Mouse (Mus musculus) hindbrain, embryonic 11.5 days (tissue): ENCODE measurements at regions not wholly inside any gene's neighbourhood (a gene's known extent, or its start where the extent isn't known, plus 50 kb on each side); places are given as distances from the start of the nearest gene placed in this dataset.

Source experiments
- ATAC-seq: fragments of 200-750 bp; cut with Nextera tagmentation; 2 replicates; pipeline ENCODE4 v1.8.0; 2017; ENCODE audit warnings: mild to moderate bottlenecking, moderate TSS enrichment, moderate library complexity; ENCODE audit not compliant: low FRiP score
- DNase-seq: peaks from one replicate; pipeline ENCODE4 v3.0.0-alpha.2; 2015; ENCODE audit warnings: low spot score
- H3K27ac ChIP-seq: fragments of 300-500 bp; sonication (generic); 2 replicates; pipeline ENCODE4 v1.5.1; 2014; ENCODE audit warnings: mild to moderate bottlenecking, low read depth, low read length
- H3K27me3 ChIP-seq: fragments of 300-500 bp; sonication (generic); 2 replicates; pipeline ENCODE4 v1.6.1; 2014; ENCODE audit warnings: mild to moderate bottlenecking, low read length, moderate library complexity, mixed read lengths; ENCODE audit not compliant: control insufficient read depth, insufficient read depth
- H3K36me3 ChIP-seq: fragments of 300-500 bp; sonication (generic); 2 replicates; pipeline ENCODE4 v1.6.1; 2014; ENCODE audit warnings: mild to moderate bottlenecking, low read length, moderate library complexity, mixed read lengths; ENCODE audit not compliant: control insufficient read depth, insufficient read depth
- H3K4me1 ChIP-seq: fragments of 300-500 bp; sonication (generic); replicated peaks from 2 replicates; pipeline ENCODE4 v1.6.1; 2014; ENCODE audit warnings: low read length, mixed read lengths; ENCODE audit not compliant: control insufficient read depth, insufficient read depth
- H3K4me2 ChIP-seq: fragments of 300-500 bp; sonication (generic); replicated peaks from 2 replicates; pipeline ENCODE4 v1.6.1; 2014; ENCODE audit warnings: mild to moderate bottlenecking, low read depth, low read length
- H3K4me3 ChIP-seq: fragments of 300-500 bp; sonication (generic); 2 replicates; pipeline ENCODE4 v1.5.1; 2014; ENCODE audit warnings: low read depth, low read length
- H3K9ac ChIP-seq: fragments of 300-500 bp; sonication (generic); 2 replicates; pipeline ENCODE4 v1.6.1; 2014; ENCODE audit warnings: low read depth, low read length
- H3K9me3 ChIP-seq: fragments of 300-500 bp; sonication (generic); 2 replicates; pipeline ENCODE4 v1.6.1; 2016; ENCODE audit warnings: low read length; ENCODE audit not compliant: control insufficient read depth
- WGBS: fragments of 180-500 bp; shearing (Covaris S2); extraction: QIAGEN DNeasy Blood & Tissue Kit; methylation state at CpG from one replicate; pipeline ENCODE4 v1.1.7; 2014; 5-methylcytosine and 5-hydroxymethylcytosine counted together

GRCm38 (mm10) chr1:61387587-61387986 lies 251.0 kb upstream of the Pard3b start:
- Histone ChIP-seq H3K9ac (no peak overlapping the region), H3K27ac (no peak overlapping the region), H3K27me3 (no peaks in the 10 kb centered on the region), H3K4me2 (no peak overlapping the region), H3K4me3 (no peak overlapping the region), H3K9me3 (no peaks in the 10 kb centered on the region), H3K36me3 (no peaks in the 10 kb centered on the region), H3K4me1 (no peaks in the 10 kb centered on the region)
- WGBS, result 57% methylated on average over 4 of the region's 4 CpGs
- ATAC-seq, result no peak
- DNase-seq, result no peak

- WGBS, result 53% methylated on average over 6 of the region's 6 CpGs
- no peak overlapping the region for H3K27ac ChIP-seq
- H3K4me2 ChIP-seq, result no peak overlapping the region
- DNase-seq (no peak), ATAC-seq (peak; percentile 40; the same call in 1 of the 2 replicates)
- H3K36me3 ChIP-seq, result no peaks in the 10 kb centered on the region
- no peak overlapping the region for H3K9ac ChIP-seq
- H3K4me1 ChIP-seq, result no peaks in the 10 kb centered on the region
- H3K27me3 ChIP-seq, result no peaks in the 10 kb centered on the region
- no peaks in the 10 kb centered on the region for H3K9me3 ChIP-seq
- no peak overlapping the region for H3K4me3 ChIP-seq
These were observed 240.8 kb upstream of the Pard3b start for GRCm38 (mm10) chr1:61397796-61398195.

GRCm38 (mm10) chr1:61402339-61402738 lies 236.3 kb upstream of the Pard3b start:
- Histone ChIP-seq H3K4me3 (no peak overlapping the region), H3K9ac (no peak overlapping the region), H3K4me1 (no peaks in the 10 kb centered on the region), H3K4me2 (no peak overlapping the region), H3K9me3 (no peaks in the 10 kb centered on the region), H3K36me3 (no peaks in the 10 kb centered on the region), H3K27ac (no peak overlapping the region), H3K27me3 (no peaks in the 10 kb centered on the region)
- DNase-seq, result no peak
- ATAC-seq, result no peak
- 73% methylated on average over 8 of the region's 8 CpGs for WGBS

- Histone ChIP-seq H3K9ac (no peak overlapping the region), H3K27me3 (no peaks in the 10 kb centered on the region), H3K27ac (no peak overlapping the region), H3K9me3 (no peaks in the 10 kb centered on the region), H3K36me3 (no peaks in the 10 kb centered on the region), H3K4me1 (no peaks in the 10 kb centered on the region), H3K4me3 (no peak overlapping the region), H3K4me2 (no peak overlapping the region)
- 43% methylated on average over 9 of the region's 9 CpGs for WGBS
- ATAC-seq (peak; percentile 27; the same call in 1 of the 2 replicates), DNase-seq (no peak)
These were observed 231.4 kb upstream of the Pard3b start for GRCm38 (mm10) chr1:61407201-61407600.

- Histone ChIP-seq H3K4me3 (no peak overlapping the region), H3K4me2 (no peak overlapping the region), H3K27ac (no peak overlapping the region), H3K36me3 (no peaks in the 10 kb centered on the region), H3K9ac (no peak overlapping the region), H3K4me1 (no peaks in the 10 kb centered on the region), H3K9me3 (no peaks in the 10 kb centered on the region), H3K27me3 (no peaks in the 10 kb centered on the region)
- 86% methylated on average over 2 of the region's 2 CpGs for WGBS
- DNase-seq, result no peak
- ATAC-seq, result no peak
These were observed 223.9 kb upstream of the Pard3b start for GRCm38 (mm10) chr1:61414772-61415171.

- Histone ChIP-seq H3K36me3 (no peaks in the 10 kb centered on the region), H3K27ac (no peak overlapping the region), H3K4me2 (no peak overlapping the region), H3K9ac (no peak overlapping the region), H3K9me3 (no peaks in the 10 kb centered on the region), H3K27me3 (no peaks in the 10 kb centered on the region), H3K4me1 (no peaks in the 10 kb centered on the region), H3K4me3 (no peak overlapping the region)
- 79% methylated on average over 20 of the region's 20 CpGs for WGBS
- no peak for ATAC-seq
- no peak for DNase-seq
These were observed 223.0 kb upstream of the Pard3b start for GRCm38 (mm10) chr1:61415426-61416195.

- WGBS, result 61% methylated on average over 5 of the region's 5 CpGs
- no peak overlapping the region for H3K9ac ChIP-seq
- H3K9me3 ChIP-seq, result no peaks in the 10 kb centered on the region
- ATAC-seq, result no peak
- no peaks in the 10 kb centered on the region for H3K36me3 ChIP-seq
- no peak overlapping the region for H3K4me3 ChIP-seq
- no peak for DNase-seq
- H3K4me2 ChIP-seq, result no peak overlapping the region
- no peaks in the 10 kb centered on the region for H3K27me3 ChIP-seq
- H3K4me1 ChIP-seq, result no peaks in the 10 kb centered on the region
- H3K27ac ChIP-seq, result no peak overlapping the region
These were observed 220.2 kb upstream of the Pard3b start for GRCm38 (mm10) chr1:61418396-61418795.

- no peaks in the 10 kb centered on the region for H3K4me1 ChIP-seq
- no peaks in the 10 kb centered on the region for H3K27me3 ChIP-seq
- peak; percentile 30 for DNase-seq
- H3K4me2 ChIP-seq, result no peak overlapping the region
- H3K27ac ChIP-seq, result no peak overlapping the region
- WGBS, result 28% methylated on average over 6 of the region's 6 CpGs
- ATAC-seq, result no peak
- no peaks in the 10 kb centered on the region for H3K36me3 ChIP-seq
- no peaks in the 10 kb centered on the region for H3K9me3 ChIP-seq
- H3K4me3 ChIP-seq, result no peak overlapping the region
- H3K9ac ChIP-seq, result no peak overlapping the region
These were observed 218.8 kb upstream of the Pard3b start for GRCm38 (mm10) chr1:61419839-61420238.

GRCm38 (mm10) chr1:61423253-61423652 lies 215.4 kb upstream of the Pard3b start:
- Histone ChIP-seq H3K9ac (no peak overlapping the region), H3K27me3 (no peaks in the 10 kb centered on the region), H3K27ac (no peak overlapping the region), H3K36me3 (no peaks in the 10 kb centered on the region), H3K9me3 (no peaks in the 10 kb centered on the region), H3K4me3 (no peak overlapping the region), H3K4me1 (no peaks in the 10 kb centered on the region), H3K4me2 (no peak overlapping the region)
- DNase-seq (no peak), ATAC-seq (no peak)
